Mouse (Mus musculus) E14TG2a.4 (cell line): ENCODE measurements around the gene Fhad1.

Experiments used
- CTCF ChIP-seq: conservative IDR thresholded peaks from 2 replicates; pipeline ENCODE4 v1.5.1; 2014; ENCODE audit warnings: low read length
- NANOG ChIP-seq: IDR thresholded peaks from 2 replicates; pipeline ENCODE4 v1.6.1; 2014; ENCODE audit warnings: borderline replicate concordance, low read length, mixed read lengths
- POU5F1 ChIP-seq: IDR thresholded peaks from 2 replicates; pipeline ENCODE4 v1.6.1; 2014; ENCODE audit warnings: low read length, borderline replicate concordance

GRCm38 (mm10) chr4:142045595-142046163 is 30.8 kb upstream of the Fhad1 start:
- TF ChIP-seq POU5F1 (no peak), CTCF (no peak), NANOG (no peak)
